Mouse (Mus musculus): ENCODE results near the gene Slco2b1. TPM values are rescaled to one million over a fixed set of nuclear protein-coding genes. Genes with fewer than 3 reads are reported as not detected.

Gene Slco2b1
- polyA plus RNA-seq, 1 experiment from 2014 or later = 0.36 TPM

- 0 out of 2 replicates have a peak, but pooled peaks cover 2% of the 10 kb centered on the region for H3K27me3 ChIP-seq (ENCODE audit: control insufficient read depth, insufficient read depth, low read length)
- H3K4me2 ChIP-seq = no peak overlapping the region
- no peak overlapping the region for H3K27ac ChIP-seq (ENCODE audit: low read depth, low read length)
- no peaks in the 10 kb centered on the region for H3K36me3 ChIP-seq (ENCODE audit: control insufficient read depth, insufficient read depth, low read length)
- H3K4me1 ChIP-seq (ENCODE audit: control insufficient read depth, insufficient read depth, low read length) = peaks cover 4% of the 10 kb centered on the region; the same call in 1 of the 2 replicates
- H3K9ac ChIP-seq (ENCODE audit: low read depth, low read length) = no peak overlapping the region
- H3K9me3 ChIP-seq (replicated peaks; ENCODE audit: control insufficient read depth, low read length) = no peaks in the 10 kb centered on the region
- 58% methylated on average over 4 of the region's 4 CpGs for WGBS (ENCODE audit: insufficient replicate concordance)
- no peak for ATAC-seq (replicated peaks; ENCODE audit: insufficient number of reproducible peaks, low FRiP score, low TSS enrichment)
- H3K4me3 ChIP-seq (ENCODE audit: low read depth, low read length) = no peak overlapping the region
These were observed 27.1 kb downstream of the Slco2b1 start for GRCm38 (mm10) chr7:99684086-99684485.

- Histone ChIP-seq H3K9ac (ENCODE audit: low read depth, low read length) (no peak overlapping the region), H3K4me3 (ENCODE audit: low read depth, low read length) (no peak overlapping the region), H3K9me3 (replicated peaks; ENCODE audit: control insufficient read depth, low read length) (no peaks in the 10 kb centered on the region), H3K27ac (ENCODE audit: low read depth, low read length) (peak overlapping the region; percentile 35; the same call in 1 of the 2 replicates), H3K4me2 (no peak overlapping the region), H3K27me3 (ENCODE audit: control insufficient read depth, insufficient read depth, low read length) (no peaks in the 10 kb centered on the region), H3K36me3 (ENCODE audit: control insufficient read depth, insufficient read depth, low read length) (no peaks in the 10 kb centered on the region), H3K4me1 (ENCODE audit: control insufficient read depth, insufficient read depth, low read length) (peaks cover 4% of the 10 kb centered on the region; the same call in 1 of the 2 replicates)
- 37% methylated on average over 5 of the region's 5 CpGs for WGBS (ENCODE audit: insufficient replicate concordance)
- ATAC-seq (replicated peaks; ENCODE audit: insufficient number of reproducible peaks, low FRiP score, low TSS enrichment) = no peak; the same call in 1 of the 2 replicates
These were observed 30.4 kb downstream of the Slco2b1 start for GRCm38 (mm10) chr7:99680771-99681170.

GRCm38 (mm10) chr7:99674890-99675289, 36.2 kb downstream of the Slco2b1 start:
- H3K4me3 ChIP-seq (ENCODE audit: low read depth, low read length) = no peak overlapping the region
- no peak overlapping the region for H3K27ac ChIP-seq (ENCODE audit: low read depth, low read length)
- no peaks in the 10 kb centered on the region for H3K36me3 ChIP-seq (ENCODE audit: control insufficient read depth, insufficient read depth, low read length)
- no peak for ATAC-seq (replicated peaks; ENCODE audit: insufficient number of reproducible peaks, low FRiP score, low TSS enrichment)
- WGBS (ENCODE audit: insufficient replicate concordance) = 77% methylated on average over 3 of the region's 3 CpGs
- no peaks in the 10 kb centered on the region for H3K9me3 ChIP-seq (replicated peaks; ENCODE audit: control insufficient read depth, low read length)
- H3K27me3 ChIP-seq (ENCODE audit: control insufficient read depth, insufficient read depth, low read length) = no peaks in the 10 kb centered on the region
- H3K4me2 ChIP-seq = no peak overlapping the region
- no peak overlapping the region for H3K9ac ChIP-seq (ENCODE audit: low read depth, low read length)
- peaks cover 3% of the 10 kb centered on the region; the same call in 1 of the 2 replicates for H3K4me1 ChIP-seq (ENCODE audit: control insufficient read depth, insufficient read depth, low read length)

- peaks cover 3% of the 10 kb centered on the region; the same call in 1 of the 2 replicates for H3K4me1 ChIP-seq (ENCODE audit: control insufficient read depth, insufficient read depth, low read length)
- WGBS (ENCODE audit: insufficient replicate concordance) = 64% methylated on average over 5 of the region's 5 CpGs
- H3K27ac ChIP-seq (ENCODE audit: low read depth, low read length) = no peak overlapping the region
- no peak for ATAC-seq (replicated peaks; ENCODE audit: insufficient number of reproducible peaks, low FRiP score, low TSS enrichment)
- H3K4me2 ChIP-seq = no peak overlapping the region
- H3K9ac ChIP-seq (ENCODE audit: low read depth, low read length) = no peak overlapping the region
- no peaks in the 10 kb centered on the region for H3K9me3 ChIP-seq (replicated peaks; ENCODE audit: control insufficient read depth, low read length)
- no peaks in the 10 kb centered on the region for H3K27me3 ChIP-seq (ENCODE audit: control insufficient read depth, insufficient read depth, low read length)
- no peak overlapping the region for H3K4me3 ChIP-seq (ENCODE audit: low read depth, low read length)
- H3K36me3 ChIP-seq (ENCODE audit: control insufficient read depth, insufficient read depth, low read length) = no peaks in the 10 kb centered on the region
These were observed 36.9 kb downstream of the Slco2b1 start for GRCm38 (mm10) chr7:99674209-99674608.

GRCm38 (mm10) chr7:99673188-99673587, 38.0 kb downstream of the Slco2b1 start:
- H3K27ac ChIP-seq (ENCODE audit: low read depth, low read length) = no peak overlapping the region
- H3K4me3 ChIP-seq (ENCODE audit: low read depth, low read length) = no peak overlapping the region
- ATAC-seq (replicated peaks; ENCODE audit: insufficient number of reproducible peaks, low FRiP score, low TSS enrichment) = no peak
- H3K27me3 ChIP-seq (ENCODE audit: control insufficient read depth, insufficient read depth, low read length) = no peaks in the 10 kb centered on the region
- H3K36me3 ChIP-seq (ENCODE audit: control insufficient read depth, insufficient read depth, low read length) = no peaks in the 10 kb centered on the region
- peaks cover 8% of the 10 kb centered on the region for H3K4me1 ChIP-seq (ENCODE audit: control insufficient read depth, insufficient read depth, low read length)
- H3K9me3 ChIP-seq (replicated peaks; ENCODE audit: control insufficient read depth, low read length) = no peaks in the 10 kb centered on the region
- no peak overlapping the region for H3K4me2 ChIP-seq
- H3K9ac ChIP-seq (ENCODE audit: low read depth, low read length) = no peak overlapping the region
- 71% methylated on average over 8 of the region's 8 CpGs for WGBS (ENCODE audit: insufficient replicate concordance)

GRCm38 (mm10) chr7:99671544-99672435, 39.4 kb downstream of the Slco2b1 start:
- no peak overlapping the region for H3K4me2 ChIP-seq
- WGBS (ENCODE audit: insufficient replicate concordance) = 54% methylated on average over 9 of the region's 9 CpGs
- ATAC-seq (replicated peaks; ENCODE audit: insufficient number of reproducible peaks, low FRiP score, low TSS enrichment) = no peak
- H3K27me3 ChIP-seq (ENCODE audit: control insufficient read depth, insufficient read depth, low read length) = no peaks in the 10 kb centered on the region
- peaks cover 8% of the 10 kb centered on the region for H3K4me1 ChIP-seq (ENCODE audit: control insufficient read depth, insufficient read depth, low read length)
- no peak overlapping the region for H3K9ac ChIP-seq (ENCODE audit: low read depth, low read length)
- no peak overlapping the region for H3K4me3 ChIP-seq (ENCODE audit: low read depth, low read length)
- no peak overlapping the region for H3K27ac ChIP-seq (ENCODE audit: low read depth, low read length)
- no peaks in the 10 kb centered on the region for H3K9me3 ChIP-seq (replicated peaks; ENCODE audit: control insufficient read depth, low read length)
- no peaks in the 10 kb centered on the region for H3K36me3 ChIP-seq (ENCODE audit: control insufficient read depth, insufficient read depth, low read length)

- no peak for ATAC-seq (replicated peaks; ENCODE audit: insufficient number of reproducible peaks, low FRiP score, low TSS enrichment)
- Histone ChIP-seq H3K36me3 (ENCODE audit: control insufficient read depth, insufficient read depth, low read length) (no peaks in the 10 kb centered on the region), H3K4me2 (no peak overlapping the region), H3K9me3 (replicated peaks; ENCODE audit: control insufficient read depth, low read length) (no peaks in the 10 kb centered on the region), H3K4me1 (ENCODE audit: control insufficient read depth, insufficient read depth, low read length) (peaks cover 8% of the 10 kb centered on the region), H3K27me3 (ENCODE audit: control insufficient read depth, insufficient read depth, low read length) (no peaks in the 10 kb centered on the region), H3K4me3 (ENCODE audit: low read depth, low read length) (no peak overlapping the region), H3K27ac (ENCODE audit: low read depth, low read length) (no peak overlapping the region), H3K9ac (ENCODE audit: low read depth, low read length) (no peak overlapping the region)
- 74% methylated on average over 4 of the region's 4 CpGs for WGBS (ENCODE audit: insufficient replicate concordance)
These were observed 40.2 kb downstream of the Slco2b1 start for GRCm38 (mm10) chr7:99670915-99671314.

- Histone ChIP-seq H3K27ac (ENCODE audit: low read depth, low read length) (no peak overlapping the region), H3K4me2 (no peak overlapping the region), H3K4me3 (ENCODE audit: low read depth, low read length) (no peak overlapping the region), H3K9ac (ENCODE audit: low read depth, low read length) (no peak overlapping the region), H3K9me3 (replicated peaks; ENCODE audit: control insufficient read depth, low read length) (no peaks in the 10 kb centered on the region), H3K27me3 (ENCODE audit: control insufficient read depth, insufficient read depth, low read length) (peaks cover under 1% of the 10 kb centered on the region; the same call in 1 of the 2 replicates), H3K4me1 (ENCODE audit: control insufficient read depth, insufficient read depth, low read length) (peaks cover 15% of the 10 kb centered on the region), H3K36me3 (ENCODE audit: control insufficient read depth, insufficient read depth, low read length) (no peaks in the 10 kb centered on the region)
- WGBS (ENCODE audit: insufficient replicate concordance) = 24% methylated on average over 4 of the region's 4 CpGs
- no peak for ATAC-seq (replicated peaks; ENCODE audit: insufficient number of reproducible peaks, low FRiP score, low TSS enrichment)
These were observed 42.3 kb downstream of the Slco2b1 start for GRCm38 (mm10) chr7:99668802-99669201.

Measured in heart, embryonic 11.5 days (tissue).